ENCODE assay signal across 9 mouse cellular contexts in the genomic region with DNA sequence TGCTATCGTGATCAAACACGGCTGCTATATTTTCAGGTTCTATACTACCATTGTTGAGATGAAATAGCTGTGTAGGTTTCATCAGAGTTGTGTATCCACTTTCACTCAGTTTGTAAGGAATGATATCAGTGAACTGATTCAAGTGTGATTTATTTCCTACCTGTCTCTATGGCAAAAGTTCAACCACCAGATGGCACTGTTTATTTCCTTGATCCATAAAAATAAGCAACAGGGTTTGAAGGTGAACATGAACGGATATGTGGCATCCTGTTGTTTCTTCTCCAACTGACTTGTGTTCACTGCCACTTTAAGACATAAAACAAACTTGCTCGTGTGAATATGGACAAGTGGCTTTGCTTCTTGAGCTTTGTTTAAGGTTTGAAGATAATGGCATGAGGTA.
DNase-seq lines count a peak whose midpoint lies in the region; ATAC-seq and TF ChIP-seq lines count a peak whose summit lies in the region.
"Had no signal": no experiment of that assay in that cellular context is flagged by ENCODE, and none has a peak within 500 bp of the region (broad histone marks: within the 10 kb centered on the region; RNA-seq: fewer than 3 reads in every experiment).

No protein-coding gene starts in this region.

- no peak overlapping the region for H3K4me2 ChIP-seq in forebrain, embryonic 11.5 days (ENCODE audit: low read depth, low read length, severe bottlenecking)
- H3K4me2 ChIP-seq in forebrain, embryonic 16.5 days (ENCODE audit: low read length): no peak overlapping the region
- no peak overlapping the region for H3K4me2 ChIP-seq in liver, postnatal 0 days (ENCODE audit: low read depth, low read length)
- no peak overlapping the region for H3K4me2 ChIP-seq in liver, embryonic 11.5 days
- no peak overlapping the region for H3K4me2 ChIP-seq in heart, embryonic 12.5 days
- H3K4me2 ChIP-seq: midbrain, embryonic 12.5 days had no signal

- no peak for DNase-seq in forebrain, embryonic 11.5 days (ENCODE audit: low spot score)
- DNase-seq in liver, postnatal 0 days: no peak
- no peak for DNase-seq in liver, embryonic 11.5 days (ENCODE audit: low spot score)
- peak; percentile 9 for DNase-seq in cerebellum, adult 9-11 months
- no peak for DNase-seq in right cerebral cortex, postnatal 25 days

- no peak overlapping the region for H3K9ac ChIP-seq in forebrain, embryonic 11.5 days (ENCODE audit: low read length)
- no peak overlapping the region for H3K9ac ChIP-seq in forebrain, embryonic 16.5 days (replicated peaks; ENCODE audit: low read depth, low read length)
- no peak overlapping the region for H3K9ac ChIP-seq in liver, postnatal 0 days (replicated peaks)
- H3K9ac ChIP-seq in liver, embryonic 11.5 days (ENCODE audit: low read depth, low read length): no peak overlapping the region
- no peak overlapping the region for H3K9ac ChIP-seq in heart, embryonic 12.5 days
- H3K9ac ChIP-seq: midbrain, embryonic 12.5 days had no signal

- H3K27me3 ChIP-seq in forebrain, embryonic 11.5 days (ENCODE audit: control insufficient read depth, insufficient read depth, low read length): no peaks in the 10 kb centered on the region
- H3K27me3 ChIP-seq in forebrain, embryonic 16.5 days (replicated peaks; ENCODE audit: control insufficient read depth, insufficient read depth, low read length): no peaks in the 10 kb centered on the region
- H3K27me3 ChIP-seq in liver, postnatal 0 days (ENCODE audit: insufficient read depth, low read length): no peaks in the 10 kb centered on the region
- no peaks in the 10 kb centered on the region for H3K27me3 ChIP-seq in liver, embryonic 11.5 days (replicated peaks; ENCODE audit: control insufficient read depth, insufficient read depth, low read length)
- H3K27me3 ChIP-seq in heart, embryonic 12.5 days (replicated peaks): no peaks in the 10 kb centered on the region
- H3K27me3 ChIP-seq: midbrain, embryonic 12.5 days had no signal

- TF ChIP-seq EP300 in liver, postnatal 0 days (IDR thresholded peaks at IDR 0.05; ENCODE audit: low read depth): no peak

- ATAC-seq in forebrain, embryonic 11.5 days (replicated peaks; ENCODE audit: low FRiP score): 0 out of 2 replicates have a peak, but pooled peaks have one; percentile 15
- no peak for ATAC-seq in forebrain, embryonic 16.5 days
- no peak for ATAC-seq in liver, postnatal 0 days
- ATAC-seq in liver, embryonic 11.5 days (replicated peaks; ENCODE audit: low FRiP score): no peak
- ATAC-seq in megakaryocyte progenitor cell, adult 5-6 weeks (replicated peaks; ENCODE audit: poor library complexity): peak; percentile 63
- ATAC-seq in heart, embryonic 12.5 days (ENCODE audit: insufficient number of reproducible peaks, low FRiP score): no peak

- no peak overlapping the region for H3K27ac ChIP-seq in forebrain, embryonic 11.5 days (ENCODE audit: low read depth, low read length)
- H3K27ac ChIP-seq in forebrain, embryonic 16.5 days (ENCODE audit: low read length): no peak overlapping the region
- no peak overlapping the region for H3K27ac ChIP-seq in liver, postnatal 0 days (ENCODE audit: low read depth)
- H3K27ac ChIP-seq in liver, embryonic 11.5 days (ENCODE audit: low read depth, low read length): no peak overlapping the region
- no peak overlapping the region for H3K27ac ChIP-seq in heart, embryonic 12.5 days (ENCODE audit: poor library complexity, severe bottlenecking)
- H3K27ac ChIP-seq: midbrain, embryonic 12.5 days had no signal

- H3K4me1 ChIP-seq in forebrain, embryonic 11.5 days (replicated peaks; ENCODE audit: control insufficient read depth, insufficient read depth, low read length): no peaks in the 10 kb centered on the region
- no peaks in the 10 kb centered on the region for H3K4me1 ChIP-seq in forebrain, embryonic 16.5 days (replicated peaks; ENCODE audit: control insufficient read depth, insufficient read depth, low read length)
- H3K4me1 ChIP-seq in liver, postnatal 0 days (ENCODE audit: insufficient read depth): no peaks in the 10 kb centered on the region
- H3K4me1 ChIP-seq in liver, embryonic 11.5 days (replicated peaks; ENCODE audit: control insufficient read depth, insufficient read depth, low read length): no peaks in the 10 kb centered on the region
- H3K4me1 ChIP-seq in heart, embryonic 12.5 days (replicated peaks): no peaks in the 10 kb centered on the region
- H3K4me1 ChIP-seq: midbrain, embryonic 12.5 days had no signal

- no peaks in the 10 kb centered on the region for H3K36me3 ChIP-seq in forebrain, embryonic 11.5 days (ENCODE audit: control insufficient read depth, insufficient read depth, low read length)
- H3K36me3 ChIP-seq in forebrain, embryonic 16.5 days (ENCODE audit: control insufficient read depth, insufficient read depth): no peaks in the 10 kb centered on the region
- H3K36me3 ChIP-seq in liver, postnatal 0 days (replicated peaks; ENCODE audit: insufficient read depth, low read length): no peaks in the 10 kb centered on the region
- H3K36me3 ChIP-seq in liver, embryonic 11.5 days (ENCODE audit: control insufficient read depth, insufficient read depth, low read length): no peaks in the 10 kb centered on the region
- no peaks in the 10 kb centered on the region for H3K36me3 ChIP-seq in heart, embryonic 12.5 days
- H3K36me3 ChIP-seq: midbrain, embryonic 12.5 days had no signal

- WGBS in forebrain, embryonic 11.5 days: 58% methylated on average over 4 of the region's 4 CpGs
- WGBS in forebrain, embryonic 16.5 days: 49% methylated on average over 4 of the region's 4 CpGs
- 38% methylated on average over 4 of the region's 4 CpGs for WGBS in liver, postnatal 0 days (ENCODE audit: insufficient replicate concordance)
- 48% methylated on average over 4 of the region's 4 CpGs for WGBS in liver, embryonic 11.5 days
- 35% methylated on average over 4 of the region's 4 CpGs for WGBS in heart, embryonic 12.5 days

- no peak overlapping the region for H3K4me3 ChIP-seq in forebrain, embryonic 11.5 days (ENCODE audit: low read depth, low read length)
- no peak overlapping the region for H3K4me3 ChIP-seq in forebrain, embryonic 16.5 days (replicated peaks; ENCODE audit: low read length)
- no peak overlapping the region for H3K4me3 ChIP-seq in liver, postnatal 0 days (ENCODE audit: low read depth, low read length)
- no peak overlapping the region for H3K4me3 ChIP-seq in liver, embryonic 11.5 days (ENCODE audit: low read depth, low read length)
- H3K4me3 ChIP-seq in heart, embryonic 12.5 days: no peak overlapping the region
- H3K4me3 ChIP-seq: midbrain, embryonic 12.5 days had no signal

- H3K9me3 ChIP-seq in forebrain, embryonic 11.5 days (ENCODE audit: control insufficient read depth, low read length): no peaks in the 10 kb centered on the region
- no peaks in the 10 kb centered on the region for H3K9me3 ChIP-seq in forebrain, embryonic 16.5 days (ENCODE audit: control insufficient read depth, low read length)
- no peaks in the 10 kb centered on the region for H3K9me3 ChIP-seq in liver, postnatal 0 days (ENCODE audit: low read length)
- no peaks in the 10 kb centered on the region for H3K9me3 ChIP-seq in liver, embryonic 11.5 days (ENCODE audit: control insufficient read depth, low read length)
- no peaks in the 10 kb centered on the region for H3K9me3 ChIP-seq in heart, embryonic 12.5 days (replicated peaks)
- H3K9me3 ChIP-seq: midbrain, embryonic 12.5 days had no signal

- TF ChIP-seq CTCF in liver, postnatal 0 days (IDR thresholded peaks at IDR 0.05; ENCODE audit: low read depth): peak; percentile 57

Comparison
In these comparisons a context has a peak if more than half of its experiments do, and no peak if none do; other contexts are left out.
1. ATAC-seq: peak in forebrain, embryonic 11.5 days (single experiment) and megakaryocyte progenitor cell, adult 5-6 weeks (single experiment); none in forebrain, embryonic 16.5 days (single experiment), liver, postnatal 0 days (single experiment), liver, embryonic 11.5 days (single experiment) and heart, embryonic 12.5 days (single experiment).